Mouse (Mus musculus): ENCODE results near the gene Cdkn2aipnl. TPM values are rescaled to one million over a fixed set of nuclear protein-coding genes. Genes with fewer than 3 reads are reported as not detected.

Gene Cdkn2aipnl
- 104 and 110 TPM in 2 replicates for polyA plus RNA-seq (2015; fragmentation: Nextera tagmentation; extraction: Ambion mirVana)

GRCm38 (mm10) chr11:51967443-51968401, at the start of gene Cdkn2aipnl:
Gene Cdkn2aipnl, plus strand, starts transcription at chr11:51967661.

DNA sequence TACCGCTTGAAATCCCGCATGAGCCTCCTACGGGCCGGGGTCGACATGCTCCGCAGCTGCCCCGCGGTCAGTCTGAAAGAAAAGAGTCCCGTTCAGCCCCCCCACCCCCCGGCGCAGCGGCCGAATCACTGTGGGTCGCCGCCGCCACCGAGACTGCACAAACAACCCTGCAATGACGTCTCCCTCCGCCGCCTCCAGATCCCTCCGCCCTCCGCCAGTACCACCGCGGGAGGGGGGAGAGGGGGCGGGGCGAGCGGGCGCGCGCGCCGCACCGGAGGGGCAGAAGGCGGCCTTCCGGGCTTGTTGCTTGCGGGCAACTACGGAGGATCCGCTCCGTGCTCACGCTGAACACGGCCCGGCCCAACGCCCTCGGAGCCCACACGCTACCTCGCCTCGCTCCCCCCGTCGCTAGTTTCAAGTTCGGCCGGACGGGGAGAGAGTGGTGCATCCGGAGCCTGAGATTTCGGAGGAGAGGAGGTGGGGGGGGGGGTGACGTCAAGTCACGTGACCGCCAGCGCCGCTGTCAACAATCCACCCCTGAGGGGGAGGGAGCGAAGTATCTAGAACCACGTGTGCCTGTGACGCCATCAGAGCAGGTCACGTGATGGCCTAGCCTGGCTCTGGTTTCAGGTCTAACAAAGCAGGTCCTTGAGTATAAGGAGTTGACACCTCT, 33.0 kb downstream of the Cdkn2aipnl start, which contains the start of gene Ube2b:
Ube2b (minus strand) TSS at position 473 of the 673 bp plus-strand sequence.

GRCm38 (mm10) chr11:52003772-52004528, 36.5 kb downstream of the Cdkn2aipnl start, which contains the start of gene Cdkl3:
Gene Cdkl3, plus strand, starts transcription at chr11:52004221.

Other genes with a start within 250 kb of the Cdkn2aipnl start
- gene Sec24a, start 204.0 kb upstream of the Cdkn2aipnl start, polyA plus RNA-seq (2015; fragmentation: Nextera tagmentation; extraction: Ambion mirVana): 13.1 and 13.5 TPM in 2 replicates
- 237 and 253 TPM in 2 replicates for gene Sar1b, start 204.0 kb upstream of the Cdkn2aipnl start, polyA plus RNA-seq (2015; fragmentation: Nextera tagmentation; extraction: Ambion mirVana)
- gene Jade2, start 110.0 kb upstream of the Cdkn2aipnl start, polyA plus RNA-seq (2015; fragmentation: Nextera tagmentation; extraction: Ambion mirVana): 1.5 and 1.6 TPM in 2 replicates
- 204 and 233 TPM in 2 replicates for gene Ube2b, start 33.1 kb downstream of the Cdkn2aipnl start, polyA plus RNA-seq (2015; fragmentation: Nextera tagmentation; extraction: Ambion mirVana)
- 32.2 and 33.7 TPM in 2 replicates for gene Cdkl3, start 36.6 kb downstream of the Cdkn2aipnl start, polyA plus RNA-seq (2015; fragmentation: Nextera tagmentation; extraction: Ambion mirVana)
- 126 and 134 TPM in 2 replicates for gene Ppp2ca, start 131.0 kb downstream of the Cdkn2aipnl start, polyA plus RNA-seq (2015; fragmentation: Nextera tagmentation; extraction: Ambion mirVana)
- not detected in 2 replicates for gene Olfr1373, start 177.9 kb downstream of the Cdkn2aipnl start, polyA plus RNA-seq (2015; fragmentation: Nextera tagmentation; extraction: Ambion mirVana)
- gene Olfr1371, start 246.3 kb downstream of the Cdkn2aipnl start, polyA plus RNA-seq (2015; fragmentation: Nextera tagmentation; extraction: Ambion mirVana): not detected in 2 replicates